Mouse (Mus musculus): ENCODE results near the gene Tm9sf3.

Gene Tm9sf3

GRCm38 (mm10) chr19:41262712-41263629, 826 bp downstream of the Tm9sf3 start:
- DNase-seq (ENCODE audit: low spot score in 2 of 2) = peak; percentile 66 to 67

GRCm38 (mm10) chr19:41260736-41261135, 3.1 kb downstream of the Tm9sf3 start:
- no peak for DNase-seq (ENCODE audit: low spot score in 2 of 2)

GRCm38 (mm10) chr19:41259256-41259655, 4.5 kb downstream of the Tm9sf3 start:
- DNase-seq (ENCODE audit: low spot score in 2 of 2) = no peak

DNA sequence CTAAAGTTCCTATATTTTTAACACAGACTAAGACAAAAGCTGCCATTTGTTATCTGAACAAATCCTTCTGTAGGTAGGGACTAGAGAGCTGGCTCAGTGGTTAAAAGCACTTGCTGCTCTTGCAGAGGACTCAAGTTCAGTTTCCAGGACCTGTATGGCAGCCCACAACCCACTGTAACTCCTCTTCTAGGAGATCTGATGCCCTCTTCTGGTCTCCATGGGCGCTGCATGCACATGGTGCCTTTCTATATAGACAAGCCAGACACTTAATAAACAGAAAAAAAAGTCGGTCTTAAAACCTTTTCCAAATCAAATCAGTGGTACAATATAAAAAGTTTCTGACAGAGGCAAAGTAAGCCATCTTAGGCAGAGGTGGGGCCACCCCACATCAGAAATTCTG, 5.1 kb downstream of the Tm9sf3 start:
- peak; percentile 32 to 59 for DNase-seq (ENCODE audit: low spot score in 2 of 2)

DNA sequence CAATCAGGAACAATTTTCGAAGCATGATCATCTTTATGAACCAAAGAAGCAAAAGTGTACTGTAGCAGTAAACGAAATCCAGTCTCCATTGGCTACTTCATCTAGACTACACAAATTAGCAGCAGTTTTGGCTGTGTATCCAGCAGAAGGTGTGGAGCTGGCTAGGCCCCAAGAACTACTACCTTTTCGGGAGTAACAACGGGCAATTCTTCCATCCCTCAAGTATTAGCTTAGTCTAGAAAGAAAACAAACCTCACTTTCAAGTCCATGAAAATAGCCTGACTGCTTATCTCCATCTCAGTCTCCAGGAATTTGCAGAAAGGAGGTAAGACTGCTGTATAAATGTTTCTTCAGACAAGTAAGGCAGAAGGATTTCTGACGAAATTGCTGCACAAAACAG, 9.2 kb downstream of the Tm9sf3 start:
- DNase-seq (ENCODE audit: low spot score in 2 of 2) = no peak

GRCm38 (mm10) chr19:41248968-41249367, 14.8 kb downstream of the Tm9sf3 start:
- no peak for DNase-seq (ENCODE audit: low spot score in 2 of 2)

DNA sequence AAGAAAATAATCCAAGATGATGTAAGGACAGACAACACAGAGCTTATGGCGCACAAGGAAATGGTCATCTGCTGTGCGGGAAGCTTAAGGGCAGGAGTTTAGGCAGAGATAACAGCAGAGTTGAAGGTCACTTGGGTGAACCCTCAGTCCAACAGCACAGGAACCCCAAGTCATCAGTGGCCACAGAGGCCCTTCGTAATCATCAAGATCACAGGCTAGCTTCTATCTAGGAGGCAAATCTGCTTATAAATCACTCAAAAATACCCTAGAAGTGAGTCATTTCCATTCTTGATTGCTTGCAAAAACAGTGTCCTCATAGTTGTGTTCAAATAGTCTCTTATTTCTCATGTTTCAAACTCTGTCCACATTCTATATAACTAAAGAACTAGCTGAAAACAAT, 15.5 kb downstream of the Tm9sf3 start:
- DNase-seq (ENCODE audit: low spot score in 2 of 2) = no peak

- no peak for DNase-seq (ENCODE audit: low spot score in 2 of 2)
Observed at GRCm38 (mm10) chr19:41246271-41246670, 17.5 kb downstream of the Tm9sf3 start.

GRCm38 (mm10) chr19:41244581-41244980, 19.2 kb downstream of the Tm9sf3 start:
- DNase-seq (ENCODE audit: low spot score in 2 of 2) = peak; percentile 12 to 23

DNA sequence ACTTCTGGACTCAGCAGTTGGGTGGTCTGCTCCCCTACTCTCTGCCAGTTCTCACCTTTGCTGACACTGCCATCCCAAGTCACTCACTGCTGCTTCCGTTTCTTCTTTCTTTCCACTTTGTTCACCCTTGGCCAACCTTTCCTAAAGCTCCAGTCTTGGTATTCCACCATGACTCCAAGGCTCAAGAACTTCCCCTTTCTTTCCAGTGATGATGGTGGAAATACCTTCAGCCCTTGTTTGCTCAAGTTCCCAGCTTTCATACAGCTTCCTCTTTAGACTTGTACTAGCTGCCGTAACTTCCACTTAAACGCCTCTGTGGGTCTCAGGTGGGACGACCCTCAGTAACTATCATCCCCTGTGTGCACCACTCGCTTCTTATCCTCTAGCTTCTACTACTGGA, 21.8 kb downstream of the Tm9sf3 start:
- DNase-seq (ENCODE audit: low spot score in 2 of 2) = no peak

DNA sequence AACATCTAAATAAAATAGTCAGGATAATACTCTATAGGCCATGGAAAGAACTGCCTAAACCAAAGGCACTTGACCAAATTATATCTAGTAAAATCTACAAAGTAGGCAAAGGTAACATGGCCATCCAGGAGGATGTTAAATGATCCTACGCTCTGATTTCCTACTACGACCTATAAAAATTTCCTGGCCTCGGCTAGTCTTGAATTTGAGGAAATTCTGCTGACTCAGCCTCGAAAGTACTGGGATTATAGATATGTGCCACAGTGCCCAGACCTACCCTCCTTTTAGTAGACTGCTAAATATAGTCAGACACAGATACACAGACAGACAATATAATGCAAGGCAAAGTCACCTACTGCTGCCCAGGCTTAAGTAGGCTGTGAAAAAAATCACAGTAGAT, 30.1 kb downstream of the Tm9sf3 start:
- no peak for DNase-seq (ENCODE audit: low spot score in 2 of 2)

GRCm38 (mm10) chr19:41208326-41208725, 55.5 kb downstream of the Tm9sf3 start:
- DNase-seq (ENCODE audit: low spot score in 2 of 2) = no peak

- DNase-seq (ENCODE audit: low spot score in 2 of 2) = peak; percentile 15 to 30
Observed at GRCm38 (mm10) chr19:41206811-41207344, 56.9 kb downstream of the Tm9sf3 start, which contains the start of gene Tll2. Tll2 (minus strand) TSS chr19:41206835.

GRCm38 (mm10) chr19:41206041-41206810, 57.6 kb downstream of the Tm9sf3 start:
- DNase-seq (ENCODE audit: low spot score in 2 of 2) = no peak

- no peak for DNase-seq (ENCODE audit: low spot score in 2 of 2)
Observed at GRCm38 (mm10) chr19:41204159-41205081, 59.4 kb downstream of the Tm9sf3 start.

DNA sequence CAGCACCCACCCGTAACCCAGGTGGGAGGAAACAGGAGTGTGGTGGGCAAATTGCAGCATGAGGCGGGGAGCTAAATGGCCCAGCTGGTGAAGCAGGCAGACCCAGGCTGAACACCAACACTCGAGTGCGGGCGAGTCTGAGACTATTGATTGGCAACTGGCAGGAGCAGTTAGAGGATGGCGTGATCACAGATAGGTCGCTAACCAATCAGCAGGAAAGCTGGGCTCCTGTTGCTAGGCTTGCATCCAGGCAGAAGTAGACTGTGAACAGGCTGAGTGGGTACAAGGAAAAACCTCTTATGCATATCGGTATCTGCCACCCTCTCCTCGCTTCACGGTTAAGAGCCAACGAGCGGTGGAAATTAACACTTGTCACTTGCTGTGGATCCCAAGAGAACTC, 66.2 kb downstream of the Tm9sf3 start:
- no peak for DNase-seq (ENCODE audit: low spot score in 2 of 2)

- DNase-seq (ENCODE audit: low spot score in 2 of 2) = no peak
Observed at GRCm38 (mm10) chr19:41193379-41193778, 70.4 kb downstream of the Tm9sf3 start.

DNA sequence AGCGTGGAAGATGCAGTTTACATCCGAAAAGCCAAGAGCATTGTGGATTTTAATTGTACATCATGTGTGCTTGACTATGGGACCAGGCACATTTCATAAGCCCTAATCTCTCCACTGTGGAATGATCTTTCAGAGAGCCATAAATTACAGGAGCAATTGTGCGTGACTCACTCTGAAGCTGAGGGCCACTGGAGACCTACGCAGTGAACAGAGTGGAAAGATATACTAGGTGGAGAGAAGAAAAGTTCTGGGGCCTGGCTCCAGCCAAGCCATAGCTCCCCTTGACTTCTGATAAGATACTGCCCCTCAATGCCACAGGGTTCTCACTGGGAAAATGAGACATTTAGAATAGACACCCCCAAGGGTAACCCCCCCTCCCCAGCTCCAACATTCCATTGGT, 70.8 kb downstream of the Tm9sf3 start:
- no peak for DNase-seq (ENCODE audit: low spot score in 2 of 2)

GRCm38 (mm10) chr19:41191724-41192123, 72.1 kb downstream of the Tm9sf3 start:
- no peak for DNase-seq (ENCODE audit: low spot score in 2 of 2)

- DNase-seq (ENCODE audit: low spot score in 2 of 2) = no peak
Observed at GRCm38 (mm10) chr19:41190876-41191434, 72.8 kb downstream of the Tm9sf3 start.

- no peak for DNase-seq (ENCODE audit: low spot score in 2 of 2)
Observed at GRCm38 (mm10) chr19:41177331-41177730, 86.5 kb downstream of the Tm9sf3 start.
